Mouse (Mus musculus): ENCODE data around the gene Lhfpl5. TPM values are rescaled to one million over a fixed set of nuclear protein-coding genes. Genes with fewer than 3 reads are reported as not detected.

The Lhfpl5 gene
- polyA plus RNA-seq (2016; fragmentation: Nextera tagmentation; extraction: Ambion mirVana), result 1.7 TPM in 2 replicates

GRCm38 (mm10) chr17:28575244-28576125, at the start of gene Lhfpl5:
Gene Lhfpl5, plus strand, starts transcription at chr17:28575641.
- Histone ChIP-seq H3K27me3 (0 out of 2 replicates have a peak, but pooled peaks cover 14% of the 10 kb centered on the region), H3K36me3 (no peaks in the 10 kb centered on the region), H3K4me1 (peaks cover 13% of the 10 kb centered on the region), H3K9ac (replicated peaks) (peak within 1 kb of the TSS; percentile 28), H3K4me3 (peak within 1 kb of the TSS; percentile 39), H3K27ac (replicated peaks) (no peak within 1 kb of the TSS), H3K9me3 (no peaks in the 10 kb centered on the region), H3K4me2 (replicated peaks) (peak within 1 kb of the TSS; percentile 59)
- WGBS, result 13% methylated on average over 50 of the region's 50 CpGs
- peak; percentile 77 for ATAC-seq (ENCODE audit: low FRiP score, low read depth)

GRCm38 (mm10) chr17:28527184-28528042, 48.0 kb upstream of the Lhfpl5 start:
- no peak for ATAC-seq (ENCODE audit: low FRiP score, low read depth)
- H3K4me2 ChIP-seq (replicated peaks), result 0 out of 2 replicates have a peak overlapping the region, but pooled peaks have one; percentile 8
- no peak overlapping the region for H3K9ac ChIP-seq (replicated peaks)

GRCm38 (mm10) chr17:28528043-28528351, 47.4 kb upstream of the Lhfpl5 start:
- ATAC-seq (ENCODE audit: low FRiP score, low read depth), result 0 out of 2 replicates have a peak, but pooled peaks have one; percentile 48
- H3K36me3 ChIP-seq, result no peaks in the 10 kb centered on the region
- H3K4me3 ChIP-seq, result no peak overlapping the region
- H3K27me3 ChIP-seq, result peaks cover 48% of the 10 kb centered on the region
- no peak overlapping the region for H3K27ac ChIP-seq (replicated peaks)
- 7% methylated on average over 6 of the region's 6 CpGs for WGBS
- no peak overlapping the region for H3K9ac ChIP-seq (replicated peaks)
- H3K4me2 ChIP-seq (replicated peaks), result 0 out of 2 replicates have a peak overlapping the region, but pooled peaks have one; percentile 8
- H3K4me1 ChIP-seq, result peaks cover 14% of the 10 kb centered on the region
- H3K9me3 ChIP-seq, result no peaks in the 10 kb centered on the region; the same call in 1 of the 2 replicates

More at GRCm38 (mm10) chr17:28527184-28528042, 48.0 kb upstream of the Lhfpl5 start:
- Histone ChIP-seq H3K4me1 (peaks cover 16% of the 10 kb centered on the region), H3K4me3 (no peak overlapping the region), H3K36me3 (no peaks in the 10 kb centered on the region), H3K27ac (replicated peaks) (no peak overlapping the region), H3K27me3 (peaks cover 49% of the 10 kb centered on the region), H3K9me3 (no peaks in the 10 kb centered on the region; the same call in 1 of the 2 replicates)
- 55% methylated on average over 12 of the region's 12 CpGs for WGBS

GRCm38 (mm10) chr17:28529116-28529515, 46.3 kb upstream of the Lhfpl5 start:
- Histone ChIP-seq H3K9ac (replicated peaks) (no peak overlapping the region), H3K27me3 (peaks cover 38% of the 10 kb centered on the region), H3K9me3 (no peaks in the 10 kb centered on the region; the same call in 1 of the 2 replicates), H3K27ac (replicated peaks) (no peak overlapping the region), H3K36me3 (no peaks in the 10 kb centered on the region), H3K4me1 (peaks cover 8% of the 10 kb centered on the region), H3K4me3 (no peak overlapping the region), H3K4me2 (replicated peaks) (no peak overlapping the region)
- WGBS, result 73% methylated on average over 4 of the region's 4 CpGs
- ATAC-seq (ENCODE audit: low FRiP score, low read depth), result no peak

GRCm38 (mm10) chr17:28530506-28530905, 44.9 kb upstream of the Lhfpl5 start, which contains the start of gene Armc12:
Gene Armc12, plus strand, starts transcription at chr17:28530806.
- Histone ChIP-seq H3K9ac (replicated peaks) (no peak within 1 kb of the TSS), H3K9me3 (no peaks in the 10 kb centered on the region; the same call in 1 of the 2 replicates), H3K27me3 (peaks cover 29% of the 10 kb centered on the region), H3K4me3 (no peak within 1 kb of the TSS), H3K27ac (replicated peaks) (no peak within 1 kb of the TSS), H3K4me1 (peaks cover 8% of the 10 kb centered on the region), H3K36me3 (no peaks in the 10 kb centered on the region), H3K4me2 (replicated peaks) (no peak within 1 kb of the TSS)
- WGBS, result 91% methylated on average over 6 of the region's 6 CpGs
- no peak for ATAC-seq (ENCODE audit: low FRiP score, low read depth)

- 14% methylated on average over 18 of the region's 18 CpGs for WGBS
- no peak for ATAC-seq (ENCODE audit: low FRiP score, low read depth)
- Histone ChIP-seq H3K36me3 (no peaks in the 10 kb centered on the region), H3K4me1 (peaks cover 8% of the 10 kb centered on the region), H3K9me3 (no peaks in the 10 kb centered on the region; the same call in 1 of the 2 replicates), H3K4me2 (replicated peaks) (peak overlapping the region; percentile 30), H3K27ac (replicated peaks) (no peak overlapping the region), H3K9ac (replicated peaks) (no peak overlapping the region), H3K4me3 (no peak overlapping the region), H3K27me3 (peaks cover 29% of the 10 kb centered on the region)
These were observed 43.5 kb upstream of the Lhfpl5 start for GRCm38 (mm10) chr17:28531946-28532345.

GRCm38 (mm10) chr17:28532557-28532956, 42.9 kb upstream of the Lhfpl5 start:
- H3K9ac ChIP-seq (replicated peaks), result no peak overlapping the region
- 90% methylated on average over 7 of the region's 7 CpGs for WGBS

GRCm38 (mm10) chr17:28533327-28533726, 42.1 kb upstream of the Lhfpl5 start:
- Histone ChIP-seq H3K4me2 (replicated peaks) (no peak overlapping the region), H3K4me1 (peaks cover 8% of the 10 kb centered on the region; the same call in 1 of the 2 replicates), H3K27ac (replicated peaks) (no peak overlapping the region), H3K36me3 (no peaks in the 10 kb centered on the region), H3K4me3 (no peak overlapping the region), H3K9ac (replicated peaks) (no peak overlapping the region), H3K27me3 (peaks cover 27% of the 10 kb centered on the region), H3K9me3 (no peaks in the 10 kb centered on the region; the same call in 1 of the 2 replicates)
- WGBS, result 89% methylated on average over 13 of the region's 13 CpGs
- no peak for ATAC-seq (ENCODE audit: low FRiP score, low read depth)

More at GRCm38 (mm10) chr17:28532557-28532956, 42.9 kb upstream of the Lhfpl5 start:
- Histone ChIP-seq H3K36me3 (no peaks in the 10 kb centered on the region), H3K9me3 (no peaks in the 10 kb centered on the region; the same call in 1 of the 2 replicates), H3K4me3 (no peak overlapping the region), H3K27ac (replicated peaks) (no peak overlapping the region), H3K4me1 (peaks cover 8% of the 10 kb centered on the region), H3K27me3 (peaks cover 29% of the 10 kb centered on the region), H3K4me2 (replicated peaks) (no peak overlapping the region)
- ATAC-seq (ENCODE audit: low FRiP score, low read depth), result no peak

GRCm38 (mm10) chr17:28537881-28538280, 37.6 kb upstream of the Lhfpl5 start:
- H3K27me3 ChIP-seq, result no peaks in the 10 kb centered on the region
- no peak overlapping the region for H3K4me2 ChIP-seq (replicated peaks)
- no peak for ATAC-seq (ENCODE audit: low FRiP score, low read depth)

GRCm38 (mm10) chr17:28546925-28547324, 28.5 kb upstream of the Lhfpl5 start:
- no peaks in the 10 kb centered on the region for H3K27me3 ChIP-seq

More at GRCm38 (mm10) chr17:28537881-28538280, 37.6 kb upstream of the Lhfpl5 start:
- no peaks in the 10 kb centered on the region for H3K4me1 ChIP-seq
- no peak overlapping the region for H3K27ac ChIP-seq (replicated peaks)
- H3K9me3 ChIP-seq, result peaks cover 15% of the 10 kb centered on the region
- H3K9ac ChIP-seq (replicated peaks), result no peak overlapping the region
- H3K36me3 ChIP-seq, result no peaks in the 10 kb centered on the region
- no peak overlapping the region for H3K4me3 ChIP-seq
- WGBS, result 47% methylated on average over 12 of the region's 12 CpGs

GRCm38 (mm10) chr17:28548550-28548949, 26.9 kb upstream of the Lhfpl5 start:
- H3K27me3 ChIP-seq, result no peaks in the 10 kb centered on the region
- no peak overlapping the region for H3K4me3 ChIP-seq
- H3K9me3 ChIP-seq, result no peaks in the 10 kb centered on the region
- WGBS, result 75% methylated on average over 11 of the region's 11 CpGs
- ATAC-seq (ENCODE audit: low FRiP score, low read depth), result no peak
- H3K27ac ChIP-seq (replicated peaks), result no peak overlapping the region
- H3K9ac ChIP-seq (replicated peaks), result no peak overlapping the region
- H3K4me2 ChIP-seq (replicated peaks), result no peak overlapping the region
- H3K4me1 ChIP-seq, result 0 out of 2 replicates have a peak, but pooled peaks cover 3% of the 10 kb centered on the region
- no peaks in the 10 kb centered on the region for H3K36me3 ChIP-seq

More at GRCm38 (mm10) chr17:28546925-28547324, 28.5 kb upstream of the Lhfpl5 start:
- Histone ChIP-seq H3K4me2 (replicated peaks) (no peak overlapping the region), H3K36me3 (no peaks in the 10 kb centered on the region), H3K4me1 (no peaks in the 10 kb centered on the region), H3K9ac (replicated peaks) (no peak overlapping the region), H3K27ac (replicated peaks) (no peak overlapping the region), H3K9me3 (no peaks in the 10 kb centered on the region; the same call in 1 of the 2 replicates), H3K4me3 (no peak overlapping the region)
- WGBS, result 94% methylated on average over 1 of the region's 1 CpGs
- no peak for ATAC-seq (ENCODE audit: low FRiP score, low read depth)
